Mouse (Mus musculus): ENCODE data around the gene Rab11fip3.

DNA sequence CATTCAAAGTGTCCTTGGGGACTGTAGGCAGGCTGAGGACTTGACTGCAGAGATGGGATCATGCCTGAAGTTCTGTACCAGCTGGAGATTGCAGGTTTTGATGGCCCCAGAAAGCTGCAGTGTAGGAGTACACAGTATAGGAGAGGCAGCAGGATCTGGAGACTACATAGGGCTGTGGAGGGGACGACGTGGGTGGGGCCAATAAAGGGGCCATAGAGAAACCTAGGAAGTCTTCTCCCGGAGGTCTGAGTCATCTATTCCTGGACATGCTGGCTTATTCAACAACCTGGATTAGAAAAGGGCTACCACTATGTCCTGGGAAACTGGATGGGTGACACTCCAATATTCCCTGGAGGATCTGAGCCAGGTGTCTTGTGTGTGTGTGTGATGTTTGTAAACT, 113.6 kb downstream of the Rab11fip3 start:
- no peak for TF ChIP-seq CTCF (IDR thresholded peaks at IDR 0.05; ENCODE audit: control insufficient read depth, insufficient read depth, insufficient read length)
- TF ChIP-seq MAX (IDR thresholded peaks at IDR 0.05), result no peak
- no peak for TF ChIP-seq MYOG (IDR thresholded peaks at IDR 0.05; ENCODE audit: control insufficient read depth, extremely low read depth, insufficient read length)
- no peak for TF ChIP-seq CEBPB (IDR thresholded peaks at IDR 0.05; ENCODE audit: low read depth)
- TF ChIP-seq USF1 (IDR thresholded peaks at IDR 0.05; ENCODE audit: low read depth), result no peak
- no peak for TF ChIP-seq FOSL1 (IDR thresholded peaks at IDR 0.05; ENCODE audit: insufficient read depth, low read length, poor library complexity, severe bottlenecking)
- no peak for TF ChIP-seq MYOD1 (IDR thresholded peaks at IDR 0.05; ENCODE audit: control insufficient read depth, insufficient read length, low read depth)
